Mouse (Mus musculus): ENCODE results near the gene Acpp.

- TF ChIP-seq EP300 (IDR thresholded peaks at IDR 0.05; ENCODE audit: insufficient read depth, low read depth, low read length) = no peak
- TF ChIP-seq CTCF (IDR thresholded peaks at IDR 0.05; ENCODE audit: low read depth, low read length) = no peak
- TF ChIP-seq POLR2A (IDR thresholded peaks at IDR 0.05; ENCODE audit: insufficient read depth, low read length) = no peak
These were observed 68.1 kb downstream of the Acpp start for GRCm38 (mm10) chr9:104269349-104269871.

All from ES-Bruce4 (cell line).